Mouse (Mus musculus): ENCODE data around the gene Sec61a2. TPM values are rescaled to one million over a fixed set of nuclear protein-coding genes. Genes with fewer than 3 reads are reported as not detected.

The Sec61a2 gene
- polyA plus RNA-seq, 1 experiment, result 28.2 TPM

DNA sequence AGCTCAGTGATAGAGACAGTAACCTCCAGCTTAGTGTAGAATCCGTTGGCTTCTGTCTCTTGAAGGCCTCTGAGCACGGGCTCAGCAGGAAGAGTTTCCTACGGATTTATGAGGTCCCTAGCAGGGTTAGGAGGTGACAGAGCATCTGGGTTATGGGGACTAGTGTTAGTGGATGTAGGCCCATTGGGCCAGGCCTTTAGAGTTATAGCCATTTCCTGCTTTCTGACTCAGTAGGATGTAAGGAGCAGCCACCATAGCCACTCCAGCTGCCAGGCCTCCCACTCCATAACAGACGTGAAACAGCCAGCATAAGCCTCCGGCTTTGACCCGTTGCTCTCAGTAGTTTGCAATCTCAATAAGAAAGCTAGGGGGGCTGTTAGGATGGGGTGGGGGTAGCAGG is 40.8 kb upstream of the Sec61a2 start:
- Histone ChIP-seq H3K79me2 (ENCODE audit: control insufficient read depth, insufficient read depth) (no peaks in the 10 kb centered on the region), H3K36me3 (ENCODE audit: control insufficient read depth, insufficient read depth) (no peaks in the 10 kb centered on the region), H3K4me2 (ENCODE audit: low read depth) (no peak overlapping the region), H3K4me3 (no peak overlapping the region), H3ac (ENCODE audit: control insufficient read depth, insufficient read length) (no peak overlapping the region), H3K27me3 (ENCODE audit: control insufficient read depth, insufficient read depth, insufficient read length) (no peaks in the 10 kb centered on the region)
- no peak for TF ChIP-seq E2F4 (IDR thresholded peaks at IDR 0.05; ENCODE audit: insufficient read depth)
- TF ChIP-seq REST (IDR thresholded peaks at IDR 0.05; ENCODE audit: insufficient read depth, insufficient read length), result no peak
- TF ChIP-seq MYOD1 (IDR thresholded peaks at IDR 0.05; ENCODE audit: control insufficient read depth in 1 of 3, insufficient read length in 2 of 3, low read depth in 2 of 3), result no peak

DNA sequence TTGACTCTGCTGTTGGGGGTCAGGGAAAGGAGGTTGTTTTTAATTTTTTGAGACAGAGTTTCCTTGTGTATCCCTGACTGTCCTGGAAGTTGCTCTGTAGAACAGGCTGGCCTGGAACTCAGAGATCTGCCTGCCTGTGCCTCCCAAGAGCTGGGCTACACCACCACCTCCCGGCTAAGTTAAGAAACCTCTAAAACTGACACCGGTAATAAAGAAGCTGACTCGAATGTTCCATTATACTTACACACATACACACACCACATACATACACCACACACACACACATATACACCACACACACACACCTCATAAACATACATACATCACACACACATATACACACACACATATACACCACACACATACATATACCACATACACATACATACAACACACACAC is 39.7 kb upstream of the Sec61a2 start:
- TF ChIP-seq TCF12 (IDR thresholded peaks at IDR 0.05; ENCODE audit: insufficient read depth, poor library complexity, severe bottlenecking) (no peak), MYOG (IDR thresholded peaks at IDR 0.05; ENCODE audit: control insufficient read depth in 1 of 3, insufficient read depth in 1 of 3, insufficient read length in 2 of 3, low read depth in 2 of 3) (no peak), MAX (IDR thresholded peaks at IDR 0.05; ENCODE audit: low read depth) (no peak), POLR2A (IDR thresholded peaks at IDR 0.05; ENCODE audit: insufficient read length, low read depth) (no peak)
- Histone ChIP-seq H3K4me2 (ENCODE audit: low read depth) (no peak overlapping the region), H3K4me3 (no peak overlapping the region), H3K79me2 (ENCODE audit: control insufficient read depth, insufficient read depth) (no peaks in the 10 kb centered on the region), H3ac (ENCODE audit: control insufficient read depth, insufficient read length) (no peak overlapping the region), H3K36me3 (ENCODE audit: control insufficient read depth, insufficient read depth) (no peaks in the 10 kb centered on the region), H3K27me3 (ENCODE audit: control insufficient read depth, insufficient read depth, insufficient read length) (no peaks in the 10 kb centered on the region)

DNA sequence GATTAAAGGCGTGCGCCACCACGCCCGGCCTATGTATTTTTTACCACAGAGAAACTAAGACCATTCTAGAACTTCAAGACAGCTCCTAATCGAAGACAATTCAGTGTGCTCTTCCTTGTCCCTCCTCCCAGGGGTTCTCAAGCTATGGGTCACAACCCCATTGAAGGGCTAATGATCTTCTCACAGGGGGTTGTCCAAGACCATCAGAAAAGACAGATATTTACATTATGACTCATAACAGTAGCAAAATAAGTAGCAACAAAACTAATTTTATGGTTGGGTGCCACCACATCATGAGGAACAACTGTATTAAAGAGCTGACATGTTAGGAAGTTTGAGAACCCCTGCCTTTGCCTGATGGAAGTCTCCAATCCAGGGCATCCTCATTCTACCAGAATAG is 36.7 kb upstream of the Sec61a2 start:
- Histone ChIP-seq H3ac (ENCODE audit: control insufficient read depth, insufficient read length) (no peak overlapping the region), H3K4me3 (no peak overlapping the region), H3K79me2 (ENCODE audit: control insufficient read depth, insufficient read depth) (no peaks in the 10 kb centered on the region), H3K36me3 (ENCODE audit: control insufficient read depth, insufficient read depth) (no peaks in the 10 kb centered on the region), H3K4me2 (ENCODE audit: low read depth) (no peak overlapping the region), H3K27me3 (ENCODE audit: control insufficient read depth, insufficient read depth, insufficient read length) (no peaks in the 10 kb centered on the region)
- TF ChIP-seq POLR2AphosphoS2 (IDR thresholded peaks at IDR 0.05; ENCODE audit: insufficient read length, low read depth) (no peak), E2F4 (IDR thresholded peaks at IDR 0.05; ENCODE audit: insufficient read depth) (no peak), MAX (IDR thresholded peaks at IDR 0.05; ENCODE audit: low read depth) (no peak)

DNA sequence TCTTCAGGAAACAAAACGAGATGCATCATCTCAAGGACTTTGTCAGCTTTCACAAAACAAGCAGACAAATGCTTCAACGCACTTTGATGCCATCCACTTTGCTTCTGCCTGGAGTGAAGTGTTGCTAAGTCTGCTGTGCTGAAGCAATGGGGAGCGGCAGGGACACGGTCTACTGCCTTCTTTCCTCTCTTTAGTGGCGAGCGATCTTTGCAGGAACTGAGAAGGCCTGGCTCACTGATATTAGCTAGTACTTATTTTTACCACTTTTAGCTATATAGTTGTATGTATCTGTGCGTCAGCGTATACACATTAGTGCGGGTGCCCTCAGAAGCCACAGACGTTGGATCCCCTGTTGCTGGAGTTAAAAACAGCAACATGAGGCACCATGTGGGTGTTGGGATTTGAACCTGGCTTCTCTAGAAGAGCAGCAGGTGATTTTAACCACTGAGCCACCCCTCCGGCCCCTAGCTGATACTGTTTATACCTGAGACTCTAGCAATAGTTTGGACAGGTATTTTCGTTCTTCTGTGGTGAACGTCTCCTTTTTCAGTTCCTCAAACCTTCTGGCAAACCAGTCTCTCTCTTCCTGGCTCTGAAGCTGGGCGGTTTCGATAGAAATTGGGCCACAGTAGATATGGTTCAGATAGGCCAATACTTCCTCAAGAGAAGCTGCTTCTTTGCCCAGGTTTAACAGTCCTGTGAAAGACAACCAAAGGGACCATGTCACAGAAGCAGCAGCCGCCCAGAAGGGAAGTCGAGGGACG is 35.2 kb upstream of the Sec61a2 start:
- Histone ChIP-seq H3ac (ENCODE audit: control insufficient read depth, insufficient read length) (no peak overlapping the region), H3K79me2 (ENCODE audit: control insufficient read depth, insufficient read depth) (no peaks in the 10 kb centered on the region), H3K36me3 (ENCODE audit: control insufficient read depth, insufficient read depth) (no peaks in the 10 kb centered on the region), H3K27me3 (ENCODE audit: control insufficient read depth, insufficient read depth, insufficient read length) (no peaks in the 10 kb centered on the region), H3K4me3 (no peak overlapping the region), H3K4me2 (ENCODE audit: low read depth) (no peak overlapping the region)
- TF ChIP-seq REST (IDR thresholded peaks at IDR 0.05; ENCODE audit: insufficient read depth, insufficient read length) (no peak), MAX (IDR thresholded peaks at IDR 0.05; ENCODE audit: low read depth) (no peak), SRF (IDR thresholded peaks at IDR 0.05; ENCODE audit: control insufficient read depth, insufficient read length, low read depth) (no peak), CEBPB (IDR thresholded peaks at IDR 0.05; ENCODE audit: insufficient read depth, poor library complexity, severe bottlenecking) (no peak), MYOD1 (IDR thresholded peaks at IDR 0.05; ENCODE audit: control insufficient read depth in 1 of 3, insufficient read length in 2 of 3, low read depth in 2 of 3) (no peak), POLR2AphosphoS2 (IDR thresholded peaks at IDR 0.05; ENCODE audit: insufficient read length, low read depth) (no peak), POLR2A (IDR thresholded peaks at IDR 0.05; ENCODE audit: insufficient read length, low read depth) (no peak), USF1 (IDR thresholded peaks at IDR 0.05; ENCODE audit: low read depth) (no peak), MYOG (IDR thresholded peaks at IDR 0.05; ENCODE audit: control insufficient read depth in 1 of 3, insufficient read depth in 1 of 3, insufficient read length in 2 of 3, low read depth in 2 of 3) (no peak), E2F4 (IDR thresholded peaks at IDR 0.05; ENCODE audit: insufficient read depth) (no peak), TCF3 (IDR thresholded peaks at IDR 0.05; ENCODE audit: insufficient read length, low read depth) (no peak), TCF12 (IDR thresholded peaks at IDR 0.05; ENCODE audit: insufficient read depth, poor library complexity, severe bottlenecking) (no peak)

DNA sequence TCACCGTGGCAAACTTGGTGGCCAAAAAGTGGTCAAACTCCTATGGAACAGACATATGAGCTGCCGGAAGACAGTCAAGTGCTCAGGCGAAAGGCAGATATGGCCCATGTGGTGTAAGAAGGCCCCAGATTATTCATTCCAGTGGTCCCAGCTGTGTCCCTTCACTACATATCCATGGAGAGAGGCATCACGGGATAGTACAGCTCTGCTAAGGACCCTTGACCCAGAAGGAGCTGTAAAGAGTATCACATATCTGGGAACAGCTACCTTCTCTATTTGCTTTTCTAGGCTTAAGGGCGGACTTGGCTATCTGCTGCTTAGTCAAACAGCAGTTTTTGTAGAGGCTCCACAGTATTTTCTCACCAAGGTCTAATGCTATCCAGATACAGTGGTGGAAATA is 34.6 kb upstream of the Sec61a2 start:
- H3K27me3 ChIP-seq (ENCODE audit: control insufficient read depth, insufficient read depth, insufficient read length), result no peaks in the 10 kb centered on the region
- TF ChIP-seq POLR2A (IDR thresholded peaks at IDR 0.05; ENCODE audit: insufficient read length, low read depth) (no peak), MYOG (IDR thresholded peaks at IDR 0.05; ENCODE audit: control insufficient read depth in 1 of 3, insufficient read depth in 1 of 3, insufficient read length in 2 of 3, low read depth in 2 of 3) (no peak), USF1 (IDR thresholded peaks at IDR 0.05; ENCODE audit: low read depth) (no peak), MYOD1 (IDR thresholded peaks at IDR 0.05; ENCODE audit: control insufficient read depth in 1 of 3, insufficient read length in 2 of 3, low read depth in 2 of 3) (no peak), E2F4 (IDR thresholded peaks at IDR 0.05; ENCODE audit: insufficient read depth) (no peak), SRF (IDR thresholded peaks at IDR 0.05; ENCODE audit: control insufficient read depth, insufficient read length, low read depth) (no peak)
- no peaks in the 10 kb centered on the region for H3K36me3 ChIP-seq (ENCODE audit: control insufficient read depth, insufficient read depth)
- no peak overlapping the region for H3ac ChIP-seq (ENCODE audit: control insufficient read depth, insufficient read length)
- H3K79me2 ChIP-seq (ENCODE audit: control insufficient read depth, insufficient read depth), result no peaks in the 10 kb centered on the region
- no peak overlapping the region for H3K4me2 ChIP-seq (ENCODE audit: low read depth)
- no peak overlapping the region for H3K4me3 ChIP-seq
